Mouse (Mus musculus): ENCODE results near the gene Plekhm3.
"Not testable (repeated sequence)": the region's sequence is repeated elsewhere in the genome, so short reads cannot be mapped to it uniquely, and the experiment has no call there.

Gene Plekhm3

GRCm38 (mm10) chr1:64956479-64956961 is at the start of gene Plekhm3:
Gene Plekhm3 (minus strand): TSS chr1:64956824.
- DNase-seq (ENCODE audit: extremely low read depth, insufficient read length, low spot score), result peak; percentile 84

GRCm38 (mm10) chr1:65005575-65005974 is 49.0 kb upstream of the Plekhm3 start:
- no peak for DNase-seq (ENCODE audit: extremely low read depth, insufficient read length, low spot score)

- no peak for DNase-seq (ENCODE audit: extremely low read depth, insufficient read length, low spot score)
Observed at GRCm38 (mm10) chr1:65004526-65004925, 47.9 kb upstream of the Plekhm3 start.

GRCm38 (mm10) chr1:64993206-64993605 is 36.6 kb upstream of the Plekhm3 start:
- DNase-seq (ENCODE audit: extremely low read depth, insufficient read length, low spot score), result no peak

GRCm38 (mm10) chr1:64988176-64988575 is 31.6 kb upstream of the Plekhm3 start:
- peak; percentile 45 for DNase-seq (ENCODE audit: extremely low read depth, insufficient read length, low spot score)

GRCm38 (mm10) chr1:64986120-64986519 is 29.5 kb upstream of the Plekhm3 start:
- DNase-seq (ENCODE audit: extremely low read depth, insufficient read length, low spot score), result no peak

GRCm38 (mm10) chr1:64983247-64983646 is 26.6 kb upstream of the Plekhm3 start:
- DNase-seq (ENCODE audit: extremely low read depth, insufficient read length, low spot score), result no peak

- no peak for DNase-seq (ENCODE audit: extremely low read depth, insufficient read length, low spot score)
Observed at GRCm38 (mm10) chr1:64978321-64978799, 21.7 kb upstream of the Plekhm3 start.

GRCm38 (mm10) chr1:64975346-64975745 is 18.7 kb upstream of the Plekhm3 start:
- DNase-seq (ENCODE audit: extremely low read depth, insufficient read length, low spot score), result no peak

- DNase-seq (ENCODE audit: extremely low read depth, insufficient read length, low spot score), result no peak
Observed at GRCm38 (mm10) chr1:64970685-64971084, 14.1 kb upstream of the Plekhm3 start.

- DNase-seq (ENCODE audit: extremely low read depth, insufficient read length, low spot score), result no peak
Observed at GRCm38 (mm10) chr1:64957021-64957489, 431 bp upstream of the Plekhm3 start.

- DNase-seq (ENCODE audit: extremely low read depth, insufficient read length, low spot score), result not testable (repeated sequence)
Observed at GRCm38 (mm10) chr1:64954786-64955185, 1.8 kb downstream of the Plekhm3 start.

GRCm38 (mm10) chr1:64950271-64950670 is 6.4 kb downstream of the Plekhm3 start:
- no peak for DNase-seq (ENCODE audit: extremely low read depth, insufficient read length, low spot score)

GRCm38 (mm10) chr1:64949377-64949776 is 7.2 kb downstream of the Plekhm3 start:
- no peak for DNase-seq (ENCODE audit: extremely low read depth, insufficient read length, low spot score)

GRCm38 (mm10) chr1:64946106-64946505 is 10.5 kb downstream of the Plekhm3 start:
- no peak for DNase-seq (ENCODE audit: extremely low read depth, insufficient read length, low spot score)

GRCm38 (mm10) chr1:64945214-64945785 is 11.3 kb downstream of the Plekhm3 start:
- DNase-seq (ENCODE audit: extremely low read depth, insufficient read length, low spot score), result no peak

GRCm38 (mm10) chr1:64944746-64945145 is 11.9 kb downstream of the Plekhm3 start:
- DNase-seq (ENCODE audit: extremely low read depth, insufficient read length, low spot score), result no peak

GRCm38 (mm10) chr1:64942006-64942755 is 14.4 kb downstream of the Plekhm3 start:
- DNase-seq (ENCODE audit: extremely low read depth, insufficient read length, low spot score), result peak; percentile 42

- DNase-seq (ENCODE audit: extremely low read depth, insufficient read length, low spot score), result no peak
Observed at GRCm38 (mm10) chr1:64938907-64939306, 17.7 kb downstream of the Plekhm3 start.

- no peak for DNase-seq (ENCODE audit: extremely low read depth, insufficient read length, low spot score)
Observed at GRCm38 (mm10) chr1:64937692-64938091, 18.9 kb downstream of the Plekhm3 start.

GRCm38 (mm10) chr1:64932921-64933320 is 23.7 kb downstream of the Plekhm3 start:
- no peak for DNase-seq (ENCODE audit: extremely low read depth, insufficient read length, low spot score)

- no peak for DNase-seq (ENCODE audit: extremely low read depth, insufficient read length, low spot score)
Observed at GRCm38 (mm10) chr1:64930124-64930523, 26.5 kb downstream of the Plekhm3 start.
